Mouse (Mus musculus): ENCODE results near the gene Cfap157.

- TF ChIP-seq GATA1 (IDR thresholded peaks at IDR 0.05; ENCODE audit: low read length) (no peak), TAL1 (IDR thresholded peaks at IDR 0.05; ENCODE audit: low read length) (no peak)
These were observed 44.9 kb downstream of the Cfap157 start for GRCm38 (mm10) chr2:32739311-32739710.

Data from erythroblast, embryonic 14.5 days (primary cell).